Mouse (Mus musculus) embryonic facial prominence, embryonic 11.5 days (tissue): Measurements from ENCODE around the gene Ryr1. TPM values are rescaled to one million over a fixed set of nuclear protein-coding genes. Genes with fewer than 3 reads are reported as not detected.

Experiments
- ATAC-seq: fragments of 200-750 bp; cut with Nextera tagmentation; replicated peaks from 2 replicates; pipeline ENCODE4 v1.8.0; 2017; ENCODE audit warnings: low read depth; ENCODE audit not compliant: insufficient number of reproducible peaks, low FRiP score, low TSS enrichment
- DNase-seq: peaks from one replicate; pipeline ENCODE4 v3.0.0-alpha.2; 2015; ENCODE audit warnings: low spot score
- H3K27ac ChIP-seq: fragments of 300-500 bp; sonication (generic); replicated peaks from 2 replicates; pipeline ENCODE4 v1.5.1; 2014; ENCODE audit warnings: mild to moderate bottlenecking, low read depth, low read length, control low read depth
- H3K27me3 ChIP-seq: fragments of 300-500 bp; sonication (generic); 2 replicates; pipeline ENCODE4 v1.6.1; 2014; ENCODE audit warnings: mild to moderate bottlenecking, low read length, moderate library complexity, mixed read lengths; ENCODE audit not compliant: control insufficient read depth, insufficient read depth
- H3K36me3 ChIP-seq: fragments of 300-500 bp; sonication (generic); replicated peaks from 2 replicates; pipeline ENCODE4 v1.6.1; 2014; ENCODE audit warnings: low read depth, mild to moderate bottlenecking, low read length, moderate library complexity, mixed read lengths; ENCODE audit not compliant: control insufficient read depth, insufficient read depth
- H3K4me1 ChIP-seq: fragments of 300-500 bp; sonication (generic); 2 replicates; pipeline ENCODE4 v1.6.1; 2014; ENCODE audit warnings: low read length, mixed read lengths; ENCODE audit not compliant: control insufficient read depth, insufficient read depth
- H3K4me2 ChIP-seq: fragments of 300-500 bp; sonication (generic); 2 replicates; pipeline ENCODE4 v1.6.1; 2014; ENCODE audit warnings: low read depth, mild to moderate bottlenecking, control low read depth, low read length, moderate library complexity
- H3K4me3 ChIP-seq: fragments of 300-500 bp; sonication (generic); 2 replicates; pipeline ENCODE4 v1.5.1; 2014; ENCODE audit warnings: low read depth, low read length, control low read depth
- H3K9ac ChIP-seq: fragments of 300-500 bp; sonication (generic); replicated peaks from 2 replicates; pipeline ENCODE4 v1.6.1; 2014; ENCODE audit warnings: mild to moderate bottlenecking, control low read depth, low read length
- H3K9me3 ChIP-seq: fragments of 300-500 bp; sonication (generic); replicated peaks from 2 replicates; pipeline ENCODE4 v1.6.1; 2016; ENCODE audit warnings: mild to moderate bottlenecking, low read length, inconsistent platforms, mixed read lengths; ENCODE audit not compliant: control insufficient read depth
- WGBS: fragments of 180-500 bp; shearing (Covaris S2); extraction: QIAGEN DNeasy Blood & Tissue Kit; methylation state at CpG from one replicate; pipeline ENCODE4 v1.1.7; 2014; 5-methylcytosine and 5-hydroxymethylcytosine counted together
- polyA plus RNA-seq: library from polyadenylated mRNA; unstranded; fragments of >200 nt; fragmentation: Nextera tagmentation; extraction: Ambion mirVana; gene quantifications from 2 replicates; pipeline ENCODE4 v1.2.1, GENCODE M21; 2014

The Ryr1 gene
- polyA plus RNA-seq, 1 experiment from 2014 or later: 0.98 TPM

- Histone ChIP-seq H3K27me3 (peaks cover 25% of the 10 kb centered on the region), H3K9ac (peak overlapping the region; percentile 43), H3K27ac (no peak overlapping the region), H3K9me3 (no peaks in the 10 kb centered on the region; the same call in 1 of the 2 replicates), H3K4me2 (peak overlapping the region; percentile 69), H3K4me3 (peak overlapping the region; percentile 42), H3K36me3 (no peaks in the 10 kb centered on the region), H3K4me1 (peaks cover 5% of the 10 kb centered on the region)
- no peak for ATAC-seq
- WGBS: 3% methylated on average over 87 of the region's 88 CpGs
- DNase-seq: no peak
Observed at GRCm38 (mm10) chr7:29019447-29020220, 105.3 kb downstream of the Ryr1 start.

GRCm38 (mm10) chr7:29017222-29017621 lies 107.8 kb downstream of the Ryr1 start:
- Histone ChIP-seq H3K27ac (no peak overlapping the region), H3K4me3 (no peak overlapping the region), H3K4me1 (peaks cover 5% of the 10 kb centered on the region), H3K4me2 (no peak overlapping the region), H3K27me3 (peaks cover 25% of the 10 kb centered on the region), H3K36me3 (no peaks in the 10 kb centered on the region), H3K9me3 (no peaks in the 10 kb centered on the region; the same call in 1 of the 2 replicates), H3K9ac (no peak overlapping the region)
- 85% methylated on average over 7 of the region's 7 CpGs for WGBS
- no peak for ATAC-seq
- no peak for DNase-seq

GRCm38 (mm10) chr7:29016440-29016839 lies 108.5 kb downstream of the Ryr1 start:
- Histone ChIP-seq H3K4me3 (no peak overlapping the region), H3K36me3 (no peaks in the 10 kb centered on the region), H3K4me2 (no peak overlapping the region), H3K4me1 (peaks cover 5% of the 10 kb centered on the region), H3K9ac (no peak overlapping the region), H3K27me3 (peaks cover 25% of the 10 kb centered on the region), H3K9me3 (no peaks in the 10 kb centered on the region; the same call in 1 of the 2 replicates), H3K27ac (no peak overlapping the region)
- ATAC-seq (no peak), DNase-seq (no peak)
- WGBS: 81% methylated on average over 7 of the region's 7 CpGs

GRCm38 (mm10) chr7:29014984-29015383 lies 110.0 kb downstream of the Ryr1 start:
- H3K9me3 ChIP-seq: no peaks in the 10 kb centered on the region; the same call in 1 of the 2 replicates
- no peak overlapping the region for H3K4me2 ChIP-seq
- peaks cover 17% of the 10 kb centered on the region for H3K27me3 ChIP-seq
- peaks cover 5% of the 10 kb centered on the region for H3K4me1 ChIP-seq
- no peak for ATAC-seq
- no peak overlapping the region for H3K27ac ChIP-seq
- 89% methylated on average over 1 of the region's 1 CpGs for WGBS
- no peak for DNase-seq
- H3K9ac ChIP-seq: no peak overlapping the region
- no peak overlapping the region for H3K4me3 ChIP-seq
- H3K36me3 ChIP-seq: no peaks in the 10 kb centered on the region

GRCm38 (mm10) chr7:29008714-29009113 lies 116.3 kb downstream of the Ryr1 start:
- H3K36me3 ChIP-seq: no peaks in the 10 kb centered on the region
- H3K9me3 ChIP-seq: no peaks in the 10 kb centered on the region
- H3K4me3 ChIP-seq: no peak overlapping the region
- H3K27me3 ChIP-seq: no peaks in the 10 kb centered on the region
- H3K9ac ChIP-seq: no peak overlapping the region
- no peaks in the 10 kb centered on the region for H3K4me1 ChIP-seq
- no peak overlapping the region for H3K27ac ChIP-seq
- WGBS: 77% methylated on average over 9 of the region's 9 CpGs
- H3K4me2 ChIP-seq: no peak overlapping the region
- ATAC-seq (no peak), DNase-seq (no peak)

- WGBS: 95% methylated on average over 10 of the region's 10 CpGs
- Histone ChIP-seq H3K9ac (no peak overlapping the region), H3K27me3 (no peaks in the 10 kb centered on the region), H3K4me2 (no peak overlapping the region), H3K27ac (no peak overlapping the region), H3K36me3 (no peaks in the 10 kb centered on the region), H3K9me3 (no peaks in the 10 kb centered on the region), H3K4me1 (no peaks in the 10 kb centered on the region), H3K4me3 (no peak overlapping the region)
- ATAC-seq (no peak), DNase-seq (no peak)
Observed at GRCm38 (mm10) chr7:29008171-29008570, 116.8 kb downstream of the Ryr1 start.

- Histone ChIP-seq H3K27me3 (no peaks in the 10 kb centered on the region), H3K9ac (no peak overlapping the region), H3K4me1 (no peaks in the 10 kb centered on the region), H3K9me3 (no peaks in the 10 kb centered on the region), H3K27ac (no peak overlapping the region), H3K4me3 (no peak overlapping the region), H3K36me3 (no peaks in the 10 kb centered on the region), H3K4me2 (no peak overlapping the region)
- DNase-seq (no peak), ATAC-seq (no peak)
- WGBS: 80% methylated on average over 9 of the region's 9 CpGs
Observed at GRCm38 (mm10) chr7:29007224-29008101, 117.5 kb downstream of the Ryr1 start.
